Mouse (Mus musculus) yolk sac, embryonic 10.5 days (tissue): ENCODE measurements around the gene Gm19684.
"Not testable (repeated sequence)": the region's sequence is repeated elsewhere in the genome, so short reads cannot be mapped to it uniquely, and the experiment has no call there.

ENCODE experiments used
- DNase-seq: peaks from one replicate; pipeline ENCODE4 v3.0.0-alpha.2; 2017; ENCODE audit warnings: low spot score

Gene Gm19684

DNA sequence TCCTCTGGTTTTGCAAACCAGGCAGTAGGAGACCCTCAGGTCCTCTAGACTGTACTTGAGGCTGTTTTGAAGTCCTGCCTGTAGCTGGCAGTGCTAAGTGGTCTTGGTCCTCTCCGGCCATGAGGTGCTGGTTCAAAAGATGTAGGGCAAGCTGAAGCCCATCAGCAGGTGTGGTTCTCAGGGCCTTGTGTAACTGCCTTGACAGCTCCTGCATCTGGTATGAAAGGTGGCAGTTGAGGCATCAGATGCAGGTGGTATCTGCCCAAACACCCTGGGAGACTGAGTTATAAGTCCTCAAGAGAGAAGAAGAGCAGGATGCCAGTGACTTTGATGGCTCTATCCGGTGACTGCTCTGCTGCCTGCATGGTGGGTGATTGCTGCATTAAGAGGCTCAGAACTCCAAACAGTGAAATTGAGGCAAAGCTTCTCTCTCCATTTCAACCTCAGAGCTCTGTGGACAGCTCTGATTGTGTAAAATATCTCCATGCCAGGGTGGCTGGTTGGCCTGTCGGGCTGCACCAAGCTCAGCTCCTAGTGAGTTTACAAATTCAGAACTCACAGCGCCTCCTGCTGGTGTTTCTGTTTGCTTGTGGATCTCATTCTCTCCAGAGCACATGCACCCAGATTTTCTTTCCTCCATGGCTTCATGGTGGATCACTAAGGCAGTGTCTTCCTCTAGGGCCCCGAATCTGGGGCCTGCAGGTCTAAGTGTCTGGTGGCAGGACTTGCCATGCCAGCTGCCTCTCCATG lies 10.2 kb downstream of the Gm19684 start:
- no peak for DNase-seq

DNA sequence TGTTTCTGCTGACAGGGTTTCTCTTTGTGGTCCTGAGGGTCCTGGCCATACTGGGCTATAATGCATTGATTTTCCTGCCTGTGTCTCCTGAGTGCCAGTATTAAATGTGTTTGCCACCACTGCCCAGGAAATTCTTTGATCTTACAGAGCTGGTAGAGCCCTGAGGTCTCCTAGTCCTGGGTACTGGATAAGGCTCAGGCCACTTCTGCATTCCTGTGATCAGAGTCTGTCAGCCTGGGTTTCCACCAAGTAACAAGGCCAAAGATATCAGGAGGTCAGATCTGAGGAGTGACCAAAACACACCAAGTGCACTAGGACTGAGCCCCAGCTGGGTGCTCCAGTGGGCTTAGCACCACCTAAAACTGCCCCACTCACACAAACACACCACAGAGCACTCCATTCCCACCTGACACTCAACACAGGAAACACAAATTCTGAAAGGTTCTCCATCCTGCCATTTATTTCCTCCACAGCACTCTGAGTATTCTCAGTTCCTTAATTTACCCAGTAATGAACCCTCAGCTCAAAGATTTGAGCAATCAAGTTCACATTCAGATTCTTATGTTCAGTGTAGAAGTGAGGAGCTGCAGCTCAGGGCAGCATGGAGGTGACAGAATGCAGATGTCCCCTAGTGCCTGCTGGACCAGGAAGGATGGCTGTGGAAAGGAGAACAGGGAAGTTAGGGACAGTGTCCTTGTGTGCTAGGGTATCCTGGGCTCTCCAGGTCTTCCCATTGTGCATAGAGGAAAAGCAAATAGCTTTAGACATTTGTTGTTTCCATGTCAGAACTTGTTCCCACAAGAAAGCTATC lies 14.1 kb downstream of the Gm19684 start:
- DNase-seq = not testable (repeated sequence)

DNA sequence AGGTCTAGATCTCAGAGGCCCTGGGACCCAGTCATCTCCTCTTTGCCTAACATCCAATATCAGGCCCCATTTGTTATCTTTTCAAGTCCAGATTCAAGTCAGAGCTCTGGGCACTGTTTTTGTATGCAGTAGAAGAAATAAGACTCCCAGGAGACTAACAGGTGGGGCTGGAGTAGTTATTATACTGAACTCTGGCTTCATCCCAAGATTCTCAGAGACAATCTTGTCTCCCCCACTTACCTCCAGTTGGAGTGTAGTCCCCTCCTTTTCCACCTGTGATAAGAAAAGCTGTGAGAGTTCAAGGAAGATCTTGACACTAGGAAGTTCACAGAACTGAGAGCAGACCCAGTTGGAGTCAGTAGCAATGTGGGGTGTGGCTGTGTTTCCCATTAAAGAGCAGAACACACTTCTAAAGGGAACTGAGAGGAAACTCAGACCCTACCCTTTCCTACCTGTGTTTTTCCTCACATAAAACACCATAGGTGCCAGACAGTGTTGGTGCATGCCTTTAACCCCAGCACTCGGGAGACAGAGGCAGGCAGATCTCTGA lies 14.9 kb downstream of the Gm19684 start:
- not testable (repeated sequence) for DNase-seq

DNA sequence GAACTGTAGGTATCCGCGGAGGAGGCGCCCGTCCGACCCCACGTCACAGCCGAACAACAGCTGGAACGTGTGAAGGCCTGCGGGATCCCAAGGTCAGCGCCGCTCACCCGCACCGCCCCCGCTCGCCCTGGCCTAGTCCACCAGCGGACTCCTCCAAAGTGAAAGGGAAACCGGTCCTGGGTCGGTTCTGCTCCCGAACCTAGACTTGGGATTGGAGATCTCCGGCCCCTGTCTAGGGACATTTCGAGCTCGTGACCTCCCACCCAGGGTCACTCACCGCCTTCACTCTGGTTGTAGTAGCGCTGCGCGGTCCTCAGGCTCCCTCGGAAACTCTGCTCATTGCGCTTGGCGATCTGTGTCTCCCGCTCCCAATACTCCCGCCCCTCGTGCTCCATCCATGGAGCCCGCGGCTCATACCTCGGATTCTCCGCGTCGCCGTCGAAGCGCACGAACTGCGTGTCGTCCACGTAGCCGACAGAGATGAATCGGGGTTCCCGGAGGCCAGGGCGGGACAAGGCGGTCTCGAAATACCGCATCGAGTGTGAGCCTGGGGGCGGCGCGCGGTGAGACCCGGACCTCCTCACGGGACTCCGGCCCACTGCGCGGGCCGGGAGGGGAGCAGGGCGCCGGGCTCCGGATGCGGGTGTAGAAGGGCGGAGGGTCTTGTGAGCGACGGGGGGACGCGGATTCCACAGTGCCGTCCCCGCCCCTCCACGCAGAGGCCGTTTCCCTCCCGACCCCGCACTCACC lies 23.8 kb downstream of the Gm19684 start:
- no peak for DNase-seq

- DNase-seq = not testable (repeated sequence)
Measured at GRCm38 (mm10) chr17:36145861-36146156, 24.3 kb downstream of the Gm19684 start.

- not testable (repeated sequence) for DNase-seq
Measured at GRCm38 (mm10) chr17:36146937-36147336, 25.5 kb downstream of the Gm19684 start.

- not testable (repeated sequence) for DNase-seq
Measured at GRCm38 (mm10) chr17:36148468-36148867, 27.0 kb downstream of the Gm19684 start.

- not testable (repeated sequence) for DNase-seq
Measured at GRCm38 (mm10) chr17:36151200-36151599, 29.7 kb downstream of the Gm19684 start.

DNA sequence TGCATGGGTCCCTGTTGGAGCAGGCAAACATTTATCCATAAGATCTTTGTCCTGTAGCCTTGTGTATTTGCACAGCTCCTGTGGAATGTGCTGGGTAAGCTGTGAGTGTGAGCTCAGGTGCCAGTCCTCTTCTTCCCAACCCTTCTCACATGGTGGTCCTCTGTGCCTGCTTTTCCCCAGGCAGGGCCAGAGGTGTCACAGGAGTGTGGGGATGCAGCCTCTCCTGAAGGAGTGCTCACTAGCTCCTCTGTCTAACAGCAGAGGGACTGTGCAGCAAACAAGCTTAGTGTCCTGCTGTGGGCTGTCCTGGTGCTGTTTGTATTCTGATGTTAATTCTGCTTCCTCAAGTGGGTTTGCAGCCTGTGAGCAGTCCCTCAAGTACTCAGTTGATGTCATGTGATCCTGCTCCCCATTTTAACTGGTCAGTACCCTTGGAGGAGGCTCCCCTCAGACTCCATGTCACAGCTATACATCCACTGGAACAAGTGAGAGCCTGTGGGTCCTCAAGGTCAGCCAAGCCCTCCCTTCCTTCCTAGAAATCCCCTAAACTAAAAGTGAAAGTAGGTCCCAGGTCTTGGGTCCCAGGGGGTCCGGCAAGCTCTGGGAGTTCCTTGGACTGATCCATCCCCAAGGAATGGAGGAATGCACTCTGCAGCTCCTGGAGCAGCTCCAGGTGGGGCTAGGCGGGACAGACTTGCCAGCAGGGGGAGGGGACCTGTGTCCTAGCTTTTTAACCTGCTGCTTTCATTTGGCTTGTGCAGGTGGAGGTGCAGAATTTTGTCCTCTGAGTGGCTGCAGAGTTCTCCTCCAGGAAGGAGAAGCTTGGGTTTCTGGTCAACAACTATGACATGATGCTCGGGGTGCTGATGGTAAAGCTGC lies 33.0 kb downstream of the Gm19684 start:
- no peak for DNase-seq

GRCm38 (mm10) chr17:36157782-36158181 lies 36.3 kb downstream of the Gm19684 start:
- not testable (repeated sequence) for DNase-seq

- not testable (repeated sequence) for DNase-seq
Measured at GRCm38 (mm10) chr17:36158264-36158663, 36.8 kb downstream of the Gm19684 start.

DNA sequence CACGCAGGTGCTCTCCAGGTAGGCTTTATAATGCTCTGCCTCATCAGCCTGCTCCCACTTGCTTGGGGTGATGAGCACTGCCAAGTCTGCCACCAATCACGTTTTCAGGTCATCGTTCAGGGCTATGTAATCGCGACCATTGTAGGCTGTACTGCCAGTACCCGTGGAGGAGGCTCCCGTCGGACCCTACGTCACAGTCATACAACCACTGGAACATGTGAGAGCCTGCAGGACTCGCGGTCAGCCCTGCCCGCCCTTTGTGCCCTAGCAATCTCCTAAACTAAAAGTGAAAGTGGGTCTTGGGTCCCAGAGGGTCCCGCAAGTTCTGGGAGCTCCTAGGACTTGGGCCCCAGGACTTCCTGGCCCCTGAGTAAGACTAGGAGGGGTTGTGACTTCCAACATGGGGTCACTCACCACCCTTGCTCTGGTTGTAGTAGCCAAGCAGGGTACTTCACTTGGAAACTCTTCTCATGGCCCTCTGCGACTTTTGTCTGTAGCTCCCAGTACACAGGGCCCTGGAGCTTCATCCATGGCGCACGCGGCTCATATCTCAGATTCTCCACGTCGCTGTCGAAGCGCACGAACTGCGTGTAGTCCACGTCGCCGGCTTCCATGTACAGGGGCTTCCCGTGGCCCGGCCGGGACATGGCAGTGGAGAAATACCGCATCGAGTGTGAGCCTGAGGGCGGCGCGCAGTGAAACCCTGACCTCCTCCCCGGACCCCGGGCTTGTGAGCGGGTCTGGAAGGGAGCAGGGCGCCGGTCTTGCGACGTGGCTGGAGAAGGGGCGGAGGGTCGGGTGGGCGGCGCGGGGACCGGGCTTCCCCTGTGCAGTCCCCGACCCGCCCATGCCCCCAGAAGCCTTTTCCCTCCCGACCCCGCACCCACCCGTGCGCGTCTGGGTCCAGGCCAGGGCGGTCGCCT lies 39.9 kb downstream of the Gm19684 start:
- DNase-seq = no peak

- not testable (repeated sequence) for DNase-seq
Measured at GRCm38 (mm10) chr17:36166901-36167300, 45.4 kb downstream of the Gm19684 start.

- no peak for DNase-seq
Measured at GRCm38 (mm10) chr17:36167306-36168038, 46.0 kb downstream of the Gm19684 start.

DNA sequence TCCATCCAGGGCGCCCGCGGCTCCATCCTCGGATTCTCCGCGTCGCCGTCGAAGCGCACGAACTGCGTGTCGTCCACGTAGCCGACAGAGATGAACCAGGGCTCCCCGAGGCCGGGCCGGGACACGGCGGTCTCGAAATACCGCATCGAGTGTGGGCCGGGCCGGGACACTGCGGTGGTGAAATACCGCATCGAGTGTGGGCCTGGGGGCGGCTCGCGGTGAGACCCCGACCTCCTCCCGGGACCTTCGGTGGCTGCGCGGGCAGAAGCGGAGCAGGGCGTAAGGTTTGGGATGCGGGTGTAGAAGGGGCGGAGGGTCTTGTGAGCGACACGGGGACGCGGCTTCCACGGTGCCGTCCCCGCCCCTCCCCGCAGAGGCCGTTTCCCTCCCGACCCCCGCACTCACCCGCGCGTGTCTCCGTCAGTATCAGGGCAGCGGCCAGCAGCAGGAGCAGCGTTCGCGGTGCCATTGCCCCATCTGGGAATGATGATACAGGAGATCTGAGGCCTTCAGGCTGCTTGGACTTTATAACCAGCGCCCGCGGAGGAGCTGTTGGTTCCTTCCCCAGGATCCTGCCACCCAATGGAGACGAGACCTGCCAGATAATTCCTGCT lies 46.7 kb downstream of the Gm19684 start, which contains the start of gene Gm8909:
Gene Gm8909, minus strand, starts transcription at position 499 of the 614 bp plus-strand sequence.
- DNase-seq = no peak

DNA sequence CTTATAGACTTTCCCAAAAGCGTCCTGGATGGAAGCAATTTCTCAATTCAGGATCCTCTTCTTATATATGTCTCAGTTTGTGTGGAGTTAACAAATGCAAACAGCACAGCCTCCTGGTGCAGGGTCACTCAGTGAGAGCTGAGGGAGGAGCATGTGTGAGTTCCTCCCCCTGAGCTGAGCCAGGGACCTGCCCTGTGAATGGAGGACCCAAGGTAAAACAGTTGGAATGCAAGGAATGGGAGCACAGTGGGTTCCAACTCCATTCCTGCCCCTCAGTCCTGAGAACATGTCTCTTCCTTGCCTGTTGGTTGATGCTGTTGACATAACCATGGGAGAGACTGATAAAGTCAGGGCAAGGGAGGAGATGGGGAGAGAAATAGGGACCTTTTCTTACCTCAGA lies 47.6 kb downstream of the Gm19684 start:
- DNase-seq = not testable (repeated sequence)

- DNase-seq = no peak
Measured at GRCm38 (mm10) chr17:36169753-36170152, 48.3 kb downstream of the Gm19684 start.

- DNase-seq = no peak
Measured at GRCm38 (mm10) chr17:36170287-36170814, 48.9 kb downstream of the Gm19684 start.

GRCm38 (mm10) chr17:36176132-36176531 lies 54.7 kb downstream of the Gm19684 start:
- not testable (repeated sequence) for DNase-seq
